Comparison of ENCODE assay signal across 12 mouse cellular contexts in the genomic region with DNA sequence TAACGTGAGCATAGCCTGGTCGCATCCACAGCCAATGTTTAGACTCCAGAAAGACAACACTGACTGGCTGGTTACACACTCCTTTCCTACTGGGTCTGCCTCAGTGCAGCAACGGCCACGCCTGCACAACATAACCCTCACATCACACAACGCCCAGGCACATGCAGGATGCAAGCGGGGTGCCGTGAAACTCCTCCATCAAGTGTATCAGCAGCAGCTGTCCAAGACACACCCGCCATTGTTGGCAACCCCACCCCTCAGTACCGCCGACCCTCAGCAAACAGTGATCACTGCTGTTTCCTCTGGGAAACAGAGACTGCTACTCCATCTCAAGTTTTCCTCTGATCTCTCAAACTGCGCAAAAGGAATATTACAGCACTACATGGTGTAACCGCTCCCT.
"Had no signal": no experiment of that assay in that cellular context is flagged by ENCODE, and none has a peak within 500 bp of the region (broad histone marks: within the 10 kb centered on the region; RNA-seq: fewer than 3 reads in every experiment).

No protein-coding gene starts in this region.

- H3K9ac ChIP-seq: limb, embryonic 15.5 days; liver, embryonic 12.5 days; midbrain, embryonic 15.5 days; neural tube, embryonic 13.5 days had no signal

- ATAC-seq: intestine, postnatal 0 days; liver, embryonic 12.5 days; midbrain, embryonic 15.5 days had no signal

- H3K9me3 ChIP-seq: limb, embryonic 15.5 days; liver, embryonic 12.5 days; midbrain, embryonic 15.5 days; neural tube, embryonic 13.5 days had no signal

- H3K27me3 ChIP-seq: limb, embryonic 15.5 days; liver, embryonic 12.5 days; midbrain, embryonic 15.5 days; neural tube, embryonic 13.5 days had no signal

- H3K27ac ChIP-seq: limb, embryonic 15.5 days; liver, embryonic 12.5 days; midbrain, embryonic 15.5 days; neural tube, embryonic 13.5 days had no signal

- H3K4me3 ChIP-seq: limb, embryonic 15.5 days; liver, embryonic 12.5 days; midbrain, embryonic 15.5 days; neural tube, embryonic 13.5 days had no signal

- DNase-seq: kidney, adult 8-10 months; kidney, postnatal 25 days; layer of hippocampus, adult 9-11 months; layer of hippocampus, postnatal 36 days; right cerebral cortex, postnatal 14 days; thymus, postnatal 4 days had no signal

- H3K36me3 ChIP-seq: limb, embryonic 15.5 days; liver, embryonic 12.5 days; midbrain, embryonic 15.5 days; neural tube, embryonic 13.5 days had no signal

- H3K4me2 ChIP-seq: limb, embryonic 15.5 days; liver, embryonic 12.5 days; midbrain, embryonic 11.5 days; midbrain, embryonic 15.5 days; neural tube, embryonic 13.5 days had no signal
